Mouse (Mus musculus): ENCODE measurements around the gene Ajap1. TPM values are rescaled to one million over a fixed set of nuclear protein-coding genes. Genes with fewer than 3 reads are reported as not detected.

Ajap1 gene
- total RNA-seq, 1 experiment: 0.27 TPM

- no peaks in the 10 kb centered on the region for H3K4me1 ChIP-seq (ENCODE audit: control insufficient read depth in 2 of 2, insufficient read depth in 2 of 2, low read length in 2 of 2, poor library complexity in 1 of 2)
- no peak overlapping the region for H3K9ac ChIP-seq (ENCODE audit: insufficient read depth, low read depth, low read length, poor library complexity, severe bottlenecking)
- in situ Hi-C loops (cut with MboI; ENCODE audit: low sequenced_read_pairs in 2 of 2, unreplicated experiment in 2 of 2): no loop called here
- DNase-seq (ENCODE audit: low read depth, low spot score): no peak
- H3K4me3 ChIP-seq (ENCODE audit: insufficient read depth in 1 of 2, low read depth in 1 of 2, low read length in 2 of 2, poor library complexity in 1 of 2, severe bottlenecking in 1 of 2): no peak overlapping the region
- TF ChIP-seq ZNF384 (IDR thresholded peaks at IDR 0.05; ENCODE audit: low read depth, low read length) (no peak), MAFK (IDR thresholded peaks at IDR 0.05; ENCODE audit: insufficient read depth, low read depth, low read length) (no peak), ZC3H11A (IDR thresholded peaks at IDR 0.05; ENCODE audit: borderline replicate concordance, low read depth, low read length) (no peak), CHD2 (IDR thresholded peaks at IDR 0.05; ENCODE audit: low read depth, low read length) (no peak), HCFC1 (IDR thresholded peaks at IDR 0.05; ENCODE audit: borderline replicate concordance, insufficient read depth, low read length) (no peak)
- H3K9me3 ChIP-seq (ENCODE audit: control insufficient read depth, insufficient read depth, low read depth, low read length): no peaks in the 10 kb centered on the region
- no peak overlapping the region for H3K27ac ChIP-seq (ENCODE audit: insufficient read depth, low read depth, low read length, poor library complexity, severe bottlenecking)
- no peaks in the 10 kb centered on the region for H3K36me3 ChIP-seq (ENCODE audit: control insufficient read depth, insufficient read depth, low read length, poor library complexity, severe bottlenecking)
These were observed 31.1 kb downstream of the Ajap1 start for GRCm38 (mm10) chr4:153451516-153451915.

- DNase-seq (ENCODE audit: low read depth, low spot score): no peak
- Histone ChIP-seq H3K9me3 (ENCODE audit: control insufficient read depth, insufficient read depth, low read depth, low read length) (no peaks in the 10 kb centered on the region), H3K4me3 (ENCODE audit: insufficient read depth in 1 of 2, low read depth in 1 of 2, low read length in 2 of 2, poor library complexity in 1 of 2, severe bottlenecking in 1 of 2) (no peak overlapping the region), H3K36me3 (ENCODE audit: control insufficient read depth, insufficient read depth, low read length, poor library complexity, severe bottlenecking) (no peaks in the 10 kb centered on the region), H3K9ac (ENCODE audit: insufficient read depth, low read depth, low read length, poor library complexity, severe bottlenecking) (no peak overlapping the region), H3K27ac (ENCODE audit: insufficient read depth, low read depth, low read length, poor library complexity, severe bottlenecking) (no peak overlapping the region), H3K4me1 (ENCODE audit: control insufficient read depth in 2 of 2, insufficient read depth in 2 of 2, low read length in 2 of 2, poor library complexity in 1 of 2) (no peaks in the 10 kb centered on the region)
- in situ Hi-C loops (cut with MboI; ENCODE audit: low sequenced_read_pairs in 2 of 2, unreplicated experiment in 2 of 2): no loop called here
- no peak for TF ChIP-seq MAFK (IDR thresholded peaks at IDR 0.05; ENCODE audit: insufficient read depth, low read depth, low read length)
- TF ChIP-seq ZNF384 (IDR thresholded peaks at IDR 0.05; ENCODE audit: low read depth, low read length): no peak
- TF ChIP-seq ZC3H11A (IDR thresholded peaks at IDR 0.05; ENCODE audit: borderline replicate concordance, low read depth, low read length): no peak
- no peak for TF ChIP-seq CHD2 (IDR thresholded peaks at IDR 0.05; ENCODE audit: low read depth, low read length)
- TF ChIP-seq HCFC1 (IDR thresholded peaks at IDR 0.05; ENCODE audit: borderline replicate concordance, insufficient read depth, low read length): no peak
These were observed 40.1 kb downstream of the Ajap1 start for GRCm38 (mm10) chr4:153442522-153442921.

GRCm38 (mm10) chr4:153439868-153440267 is 42.7 kb downstream of the Ajap1 start:
- Histone ChIP-seq H3K9ac (ENCODE audit: insufficient read depth, low read depth, low read length, poor library complexity, severe bottlenecking) (no peak overlapping the region), H3K27ac (ENCODE audit: insufficient read depth, low read depth, low read length, poor library complexity, severe bottlenecking) (no peak overlapping the region), H3K36me3 (ENCODE audit: control insufficient read depth, insufficient read depth, low read length, poor library complexity, severe bottlenecking) (no peaks in the 10 kb centered on the region), H3K4me1 (ENCODE audit: control insufficient read depth in 2 of 2, insufficient read depth in 2 of 2, low read length in 2 of 2, poor library complexity in 1 of 2) (no peaks in the 10 kb centered on the region), H3K9me3 (ENCODE audit: control insufficient read depth, insufficient read depth, low read depth, low read length) (no peaks in the 10 kb centered on the region), H3K4me3 (ENCODE audit: insufficient read depth in 1 of 2, low read depth in 1 of 2, low read length in 2 of 2, poor library complexity in 1 of 2, severe bottlenecking in 1 of 2) (no peak overlapping the region)
- TF ChIP-seq HCFC1 (IDR thresholded peaks at IDR 0.05; ENCODE audit: borderline replicate concordance, insufficient read depth, low read length) (no peak), ZNF384 (IDR thresholded peaks at IDR 0.05; ENCODE audit: low read depth, low read length) (no peak), MAFK (IDR thresholded peaks at IDR 0.05; ENCODE audit: insufficient read depth, low read depth, low read length) (no peak), ZC3H11A (IDR thresholded peaks at IDR 0.05; ENCODE audit: borderline replicate concordance, low read depth, low read length) (no peak), CHD2 (IDR thresholded peaks at IDR 0.05; ENCODE audit: low read depth, low read length) (no peak)
- in situ Hi-C loops (cut with MboI; ENCODE audit: low sequenced_read_pairs in 2 of 2, unreplicated experiment in 2 of 2): no loop called here
- DNase-seq (ENCODE audit: low read depth, low spot score): no peak

- no peak overlapping the region for H3K4me3 ChIP-seq (ENCODE audit: insufficient read depth in 1 of 2, low read depth in 1 of 2, low read length in 2 of 2, poor library complexity in 1 of 2, severe bottlenecking in 1 of 2)
- H3K36me3 ChIP-seq (ENCODE audit: control insufficient read depth, insufficient read depth, low read length, poor library complexity, severe bottlenecking): no peaks in the 10 kb centered on the region
- TF ChIP-seq HCFC1 (IDR thresholded peaks at IDR 0.05; ENCODE audit: borderline replicate concordance, insufficient read depth, low read length): no peak
- no peak for TF ChIP-seq ZNF384 (IDR thresholded peaks at IDR 0.05; ENCODE audit: low read depth, low read length)
- TF ChIP-seq CHD2 (IDR thresholded peaks at IDR 0.05; ENCODE audit: low read depth, low read length): no peak
- TF ChIP-seq MAFK (IDR thresholded peaks at IDR 0.05; ENCODE audit: insufficient read depth, low read depth, low read length): no peak
- TF ChIP-seq ZC3H11A (IDR thresholded peaks at IDR 0.05; ENCODE audit: borderline replicate concordance, low read depth, low read length): no peak
- DNase-seq (ENCODE audit: low read depth, low spot score): no peak
- no peaks in the 10 kb centered on the region for H3K4me1 ChIP-seq (ENCODE audit: control insufficient read depth in 2 of 2, insufficient read depth in 2 of 2, low read length in 2 of 2, poor library complexity in 1 of 2)
- in situ Hi-C loops (cut with MboI; ENCODE audit: low sequenced_read_pairs in 2 of 2, unreplicated experiment in 2 of 2): no loop called here
- H3K9ac ChIP-seq (ENCODE audit: insufficient read depth, low read depth, low read length, poor library complexity, severe bottlenecking): no peak overlapping the region
- no peaks in the 10 kb centered on the region for H3K9me3 ChIP-seq (ENCODE audit: control insufficient read depth, insufficient read depth, low read depth, low read length)
- no peak overlapping the region for H3K27ac ChIP-seq (ENCODE audit: insufficient read depth, low read depth, low read length, poor library complexity, severe bottlenecking)
These were observed 43.6 kb downstream of the Ajap1 start for GRCm38 (mm10) chr4:153439031-153439430.

GRCm38 (mm10) chr4:153437196-153437595 is 45.4 kb downstream of the Ajap1 start:
- no peak overlapping the region for H3K4me3 ChIP-seq (ENCODE audit: insufficient read depth in 1 of 2, low read depth in 1 of 2, low read length in 2 of 2, poor library complexity in 1 of 2, severe bottlenecking in 1 of 2)
- H3K9ac ChIP-seq (ENCODE audit: insufficient read depth, low read depth, low read length, poor library complexity, severe bottlenecking): no peak overlapping the region
- no peaks in the 10 kb centered on the region for H3K36me3 ChIP-seq (ENCODE audit: control insufficient read depth, insufficient read depth, low read length, poor library complexity, severe bottlenecking)
- TF ChIP-seq MAFK (IDR thresholded peaks at IDR 0.05; ENCODE audit: insufficient read depth, low read depth, low read length) (no peak), CHD2 (IDR thresholded peaks at IDR 0.05; ENCODE audit: low read depth, low read length) (no peak), HCFC1 (IDR thresholded peaks at IDR 0.05; ENCODE audit: borderline replicate concordance, insufficient read depth, low read length) (no peak), ZC3H11A (IDR thresholded peaks at IDR 0.05; ENCODE audit: borderline replicate concordance, low read depth, low read length) (no peak), ZNF384 (IDR thresholded peaks at IDR 0.05; ENCODE audit: low read depth, low read length) (no peak)
- no peak overlapping the region for H3K27ac ChIP-seq (ENCODE audit: insufficient read depth, low read depth, low read length, poor library complexity, severe bottlenecking)
- no peaks in the 10 kb centered on the region for H3K9me3 ChIP-seq (ENCODE audit: control insufficient read depth, insufficient read depth, low read depth, low read length)
- no peaks in the 10 kb centered on the region for H3K4me1 ChIP-seq (ENCODE audit: control insufficient read depth in 2 of 2, insufficient read depth in 2 of 2, low read length in 2 of 2, poor library complexity in 1 of 2)
- in situ Hi-C loops (cut with MboI; ENCODE audit: low sequenced_read_pairs in 2 of 2, unreplicated experiment in 2 of 2): no loop called here
- DNase-seq (ENCODE audit: low read depth, low spot score): no peak
